Mouse (Mus musculus): ENCODE data around the gene Dennd2a.

DNA sequence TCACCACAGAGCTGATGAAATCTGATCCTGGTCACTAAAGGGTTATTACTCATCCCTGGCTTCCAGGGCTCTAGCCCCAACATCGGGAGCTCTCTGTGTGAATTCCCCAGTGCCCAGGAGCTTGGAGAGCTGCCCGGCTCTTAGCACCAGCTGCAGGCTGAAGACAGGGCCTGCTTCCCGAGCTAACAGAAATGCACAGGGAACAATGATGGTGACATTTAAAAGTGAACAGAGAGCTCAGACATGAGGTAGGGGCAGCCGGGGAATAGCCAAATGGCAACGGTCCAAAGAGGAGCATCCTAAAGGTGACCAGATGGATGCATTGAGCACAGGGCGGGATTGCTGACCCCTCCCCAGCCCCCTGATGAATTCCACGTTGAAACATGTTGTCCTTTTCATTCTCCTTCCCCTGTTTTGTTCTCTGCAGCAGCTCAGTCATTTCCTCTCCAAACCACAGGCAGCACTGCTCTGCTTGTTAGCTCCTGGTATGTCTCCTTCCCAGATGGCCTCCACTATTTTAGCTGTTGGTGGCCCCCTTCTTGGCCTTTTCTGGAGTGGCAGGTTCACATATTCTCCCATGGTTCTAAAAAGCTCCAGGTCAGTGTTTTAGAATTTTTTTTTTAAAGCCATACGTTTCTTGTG, 79.0 kb downstream of the Dennd2a start:
- TF ChIP-seq MAX (IDR thresholded peaks at IDR 0.05; ENCODE audit: low read depth) (no peak), TCF12 (IDR thresholded peaks at IDR 0.05; ENCODE audit: insufficient read depth, poor library complexity, severe bottlenecking) (no peak), USF1 (IDR thresholded peaks at IDR 0.05; ENCODE audit: low read depth) (no peak), POLR2A (IDR thresholded peaks at IDR 0.05; ENCODE audit: insufficient read length, low read depth) (no peak), E2F4 (IDR thresholded peaks at IDR 0.05; ENCODE audit: insufficient read depth) (no peak), MYOG (IDR thresholded peaks at IDR 0.05; ENCODE audit: control insufficient read depth in 1 of 3, insufficient read depth in 1 of 3, insufficient read length in 2 of 3, low read depth in 2 of 3) (no peak), MYOD1 (IDR thresholded peaks at IDR 0.05; ENCODE audit: control insufficient read depth in 1 of 3, insufficient read length in 2 of 3, low read depth in 2 of 3) (no peak), CEBPB (IDR thresholded peaks at IDR 0.05; ENCODE audit: insufficient read depth, poor library complexity, severe bottlenecking) (no peak), POLR2AphosphoS2 (IDR thresholded peaks at IDR 0.05; ENCODE audit: insufficient read length, low read depth) (no peak), SRF (IDR thresholded peaks at IDR 0.05; ENCODE audit: control insufficient read depth, insufficient read length, low read depth) (no peak)
